Mouse (Mus musculus): Measurements from ENCODE around the gene Sp6. TPM values are rescaled to one million over a fixed set of nuclear protein-coding genes. Genes with fewer than 3 reads are reported as not detected.
A peak's percentile ranks its signal among the peaks of the same experiment; 100 is the strongest.

Gene Sp6
- polyA plus RNA-seq, 1 experiment from 2014 or later = 0.42 TPM

- ATAC-seq (ENCODE audit: insufficient number of reproducible peaks, insufficient read depth, low FRiP score, low read depth) = no peak
- 26% methylated on average over 17 of the region's 17 CpGs for WGBS
- Histone ChIP-seq H3K4me2 (replicated peaks; ENCODE audit: low read depth, low read length) (peak overlapping the region; percentile 93), H3K4me3 (ENCODE audit: low read depth, low read length) (peak overlapping the region; percentile 64), H3K27ac (ENCODE audit: low read length) (peak overlapping the region; percentile 91), H3K27me3 (ENCODE audit: control insufficient read depth, insufficient read depth, low read length) (no peaks in the 10 kb centered on the region), H3K9me3 (ENCODE audit: control insufficient read depth, low read depth, low read length) (no peaks in the 10 kb centered on the region), H3K36me3 (ENCODE audit: control insufficient read depth, insufficient read depth, low read length) (no peaks in the 10 kb centered on the region), H3K4me1 (ENCODE audit: control insufficient read depth, insufficient read depth, low read length) (peaks cover 18% of the 10 kb centered on the region), H3K9ac (replicated peaks; ENCODE audit: low read depth, low read length) (peak overlapping the region; percentile 69)
Measured at GRCm38 (mm10) chr11:96978401-96979246, 34.6 kb upstream of the Sp6 start.

- Histone ChIP-seq H3K36me3 (ENCODE audit: control insufficient read depth, insufficient read depth, low read length) (no peaks in the 10 kb centered on the region), H3K9me3 (ENCODE audit: control insufficient read depth, low read depth, low read length) (no peaks in the 10 kb centered on the region), H3K27ac (ENCODE audit: low read length) (no peak overlapping the region), H3K9ac (replicated peaks; ENCODE audit: low read depth, low read length) (no peak overlapping the region), H3K4me1 (ENCODE audit: control insufficient read depth, insufficient read depth, low read length) (peaks cover 18% of the 10 kb centered on the region), H3K27me3 (ENCODE audit: control insufficient read depth, insufficient read depth, low read length) (no peaks in the 10 kb centered on the region), H3K4me3 (ENCODE audit: low read depth, low read length) (no peak overlapping the region), H3K4me2 (replicated peaks; ENCODE audit: low read depth, low read length) (no peak overlapping the region)
- ATAC-seq (ENCODE audit: insufficient number of reproducible peaks, insufficient read depth, low FRiP score, low read depth) = no peak
- WGBS = 76% methylated on average over 7 of the region's 7 CpGs
Measured at GRCm38 (mm10) chr11:96979329-96979728, 33.9 kb upstream of the Sp6 start.

GRCm38 (mm10) chr11:96980021-96980420 is 33.2 kb upstream of the Sp6 start:
- peak overlapping the region; percentile 41; the same call in 1 of the 2 replicates for H3K27ac ChIP-seq (ENCODE audit: low read length)
- H3K9me3 ChIP-seq (ENCODE audit: control insufficient read depth, low read depth, low read length) = no peaks in the 10 kb centered on the region
- H3K4me2 ChIP-seq (replicated peaks; ENCODE audit: low read depth, low read length) = no peak overlapping the region
- H3K27me3 ChIP-seq (ENCODE audit: control insufficient read depth, insufficient read depth, low read length) = no peaks in the 10 kb centered on the region
- peaks cover 18% of the 10 kb centered on the region for H3K4me1 ChIP-seq (ENCODE audit: control insufficient read depth, insufficient read depth, low read length)
- no peak for ATAC-seq (ENCODE audit: insufficient number of reproducible peaks, insufficient read depth, low FRiP score, low read depth)
- no peak overlapping the region for H3K4me3 ChIP-seq (ENCODE audit: low read depth, low read length)
- H3K36me3 ChIP-seq (ENCODE audit: control insufficient read depth, insufficient read depth, low read length) = no peaks in the 10 kb centered on the region
- 76% methylated on average over 5 of the region's 5 CpGs for WGBS
- H3K9ac ChIP-seq (replicated peaks; ENCODE audit: low read depth, low read length) = no peak overlapping the region

- H3K9ac ChIP-seq (replicated peaks; ENCODE audit: low read depth, low read length) = no peak overlapping the region
- H3K4me2 ChIP-seq (replicated peaks; ENCODE audit: low read depth, low read length) = no peak overlapping the region
- no peaks in the 10 kb centered on the region for H3K27me3 ChIP-seq (ENCODE audit: control insufficient read depth, insufficient read depth, low read length)
- no peak for ATAC-seq (ENCODE audit: insufficient number of reproducible peaks, insufficient read depth, low FRiP score, low read depth)
- H3K36me3 ChIP-seq (ENCODE audit: control insufficient read depth, insufficient read depth, low read length) = no peaks in the 10 kb centered on the region
- WGBS = 60% methylated on average over 15 of the region's 15 CpGs
- H3K9me3 ChIP-seq (ENCODE audit: control insufficient read depth, low read depth, low read length) = no peaks in the 10 kb centered on the region
- H3K4me3 ChIP-seq (ENCODE audit: low read depth, low read length) = no peak overlapping the region
- peaks cover 8% of the 10 kb centered on the region for H3K4me1 ChIP-seq (ENCODE audit: control insufficient read depth, insufficient read depth, low read length)
- H3K27ac ChIP-seq (ENCODE audit: low read length) = no peak overlapping the region
Measured at GRCm38 (mm10) chr11:96981461-96981860, 31.7 kb upstream of the Sp6 start.

GRCm38 (mm10) chr11:96982355-96982754 is 30.8 kb upstream of the Sp6 start:
- Histone ChIP-seq H3K4me1 (ENCODE audit: control insufficient read depth, insufficient read depth, low read length) (peaks cover 8% of the 10 kb centered on the region; the same call in 1 of the 2 replicates), H3K4me2 (replicated peaks; ENCODE audit: low read depth, low read length) (no peak overlapping the region)

GRCm38 (mm10) chr11:96982859-96983258 is 30.3 kb upstream of the Sp6 start, which contains the start of gene Sp2:
Gene Sp2, minus strand, starts transcription at chr11:96982959.
- Histone ChIP-seq H3K9ac (replicated peaks; ENCODE audit: low read depth, low read length) (no peak within 1 kb of the TSS), H3K27ac (ENCODE audit: low read length) (no peak within 1 kb of the TSS), H3K4me1 (ENCODE audit: control insufficient read depth, insufficient read depth, low read length) (peaks cover 13% of the 10 kb centered on the region; the same call in 1 of the 2 replicates), H3K4me2 (replicated peaks; ENCODE audit: low read depth, low read length) (no peak within 1 kb of the TSS), H3K27me3 (ENCODE audit: control insufficient read depth, insufficient read depth, low read length) (no peaks in the 10 kb centered on the region), H3K9me3 (ENCODE audit: control insufficient read depth, low read depth, low read length) (no peaks in the 10 kb centered on the region), H3K36me3 (ENCODE audit: control insufficient read depth, insufficient read depth, low read length) (no peaks in the 10 kb centered on the region), H3K4me3 (ENCODE audit: low read depth, low read length) (no peak within 1 kb of the TSS)
- no peak for ATAC-seq (ENCODE audit: insufficient number of reproducible peaks, insufficient read depth, low FRiP score, low read depth)
- 78% methylated on average over 7 of the region's 7 CpGs for WGBS

More at GRCm38 (mm10) chr11:96982355-96982754, 30.8 kb upstream of the Sp6 start:
- Histone ChIP-seq H3K9me3 (ENCODE audit: control insufficient read depth, low read depth, low read length) (no peaks in the 10 kb centered on the region), H3K4me3 (ENCODE audit: low read depth, low read length) (no peak overlapping the region), H3K27ac (ENCODE audit: low read length) (no peak overlapping the region), H3K27me3 (ENCODE audit: control insufficient read depth, insufficient read depth, low read length) (no peaks in the 10 kb centered on the region), H3K9ac (replicated peaks; ENCODE audit: low read depth, low read length) (no peak overlapping the region), H3K36me3 (ENCODE audit: control insufficient read depth, insufficient read depth, low read length) (no peaks in the 10 kb centered on the region)
- WGBS = 2% methylated on average over 7 of the region's 7 CpGs
- ATAC-seq (ENCODE audit: insufficient number of reproducible peaks, insufficient read depth, low FRiP score, low read depth) = no peak

- Histone ChIP-seq H3K9me3 (ENCODE audit: control insufficient read depth, low read depth, low read length) (no peaks in the 10 kb centered on the region), H3K27me3 (ENCODE audit: control insufficient read depth, insufficient read depth, low read length) (no peaks in the 10 kb centered on the region)
Measured at GRCm38 (mm10) chr11:96984903-96985302, 28.3 kb upstream of the Sp6 start.

GRCm38 (mm10) chr11:96986463-96986862 is 26.7 kb upstream of the Sp6 start:
- H3K36me3 ChIP-seq (ENCODE audit: control insufficient read depth, insufficient read depth, low read length) = no peaks in the 10 kb centered on the region
- no peak overlapping the region for H3K4me3 ChIP-seq (ENCODE audit: low read depth, low read length)
- no peaks in the 10 kb centered on the region for H3K27me3 ChIP-seq (ENCODE audit: control insufficient read depth, insufficient read depth, low read length)
- no peak for ATAC-seq (ENCODE audit: insufficient number of reproducible peaks, insufficient read depth, low FRiP score, low read depth)
- no peak overlapping the region for H3K9ac ChIP-seq (replicated peaks; ENCODE audit: low read depth, low read length)
- 20% methylated on average over 3 of the region's 3 CpGs for WGBS
- no peak overlapping the region for H3K27ac ChIP-seq (ENCODE audit: low read length)
- H3K4me1 ChIP-seq (ENCODE audit: control insufficient read depth, insufficient read depth, low read length) = peaks cover 12% of the 10 kb centered on the region; the same call in 1 of the 2 replicates
- H3K4me2 ChIP-seq (replicated peaks; ENCODE audit: low read depth, low read length) = no peak overlapping the region
- no peaks in the 10 kb centered on the region for H3K9me3 ChIP-seq (ENCODE audit: control insufficient read depth, low read depth, low read length)

More at GRCm38 (mm10) chr11:96984903-96985302, 28.3 kb upstream of the Sp6 start:
- WGBS = 38% methylated on average over 4 of the region's 4 CpGs
- Histone ChIP-seq H3K9ac (replicated peaks; ENCODE audit: low read depth, low read length) (no peak overlapping the region), H3K4me2 (replicated peaks; ENCODE audit: low read depth, low read length) (no peak overlapping the region), H3K4me1 (ENCODE audit: control insufficient read depth, insufficient read depth, low read length) (peaks cover 12% of the 10 kb centered on the region; the same call in 1 of the 2 replicates), H3K36me3 (ENCODE audit: control insufficient read depth, insufficient read depth, low read length) (no peaks in the 10 kb centered on the region), H3K4me3 (ENCODE audit: low read depth, low read length) (no peak overlapping the region), H3K27ac (ENCODE audit: low read length) (no peak overlapping the region)
- ATAC-seq (ENCODE audit: insufficient number of reproducible peaks, insufficient read depth, low FRiP score, low read depth) = no peak

Measured in stomach, embryonic 14.5 days (tissue).